Mouse (Mus musculus) urinary bladder, adult 2 months (tissue): Measurements from ENCODE around the gene Shq1. TPM values are rescaled to one million over a fixed set of nuclear protein-coding genes. Genes with fewer than 3 reads are reported as not detected.
A peak's percentile ranks its signal among the peaks of the same experiment; 100 is the strongest.

Source experiments
- DNase-seq: peaks from one replicate; pipeline ENCODE4 v3.0.0; 2022; ENCODE audit warnings: low spot score
- polyA plus RNA-seq: library from polyadenylated mRNA; depleted of rRNA; stranded (reverse); fragments of >200 nt; gene quantifications from 2 replicates; pipeline ENCODE4 v1.2.3, GENCODE M21; 2012; rRNA removed

The Shq1 gene
- polyA plus RNA-seq: 5.5 and 6.9 TPM in 2 replicates

DNA sequence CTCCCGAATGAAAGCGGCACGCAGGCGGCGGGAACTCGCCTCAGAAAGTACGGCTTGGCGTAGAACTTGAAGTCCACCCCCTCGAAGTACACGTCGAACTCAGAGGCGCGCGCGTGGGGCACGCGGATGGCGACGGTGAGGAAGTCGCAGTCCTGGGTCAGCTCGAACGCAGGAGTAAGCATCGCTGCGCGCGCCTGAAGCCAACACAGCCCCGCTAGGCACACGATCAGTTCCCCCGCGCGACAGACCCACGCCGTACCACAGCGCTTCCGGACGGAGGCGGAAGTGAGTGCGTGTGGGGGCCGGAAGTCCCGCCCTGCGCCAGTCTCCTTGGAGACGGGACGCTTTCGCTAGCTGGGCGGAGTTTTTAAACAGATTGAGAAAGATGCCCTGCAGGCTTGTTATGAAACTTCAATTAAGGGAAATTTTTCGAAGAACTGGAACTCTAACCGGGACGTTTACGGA lies at the start of gene Shq1:
TSS of gene Shq1 (minus strand) at position 278 of the 465 bp plus-strand sequence.
- peak; percentile 66 for DNase-seq

DNA sequence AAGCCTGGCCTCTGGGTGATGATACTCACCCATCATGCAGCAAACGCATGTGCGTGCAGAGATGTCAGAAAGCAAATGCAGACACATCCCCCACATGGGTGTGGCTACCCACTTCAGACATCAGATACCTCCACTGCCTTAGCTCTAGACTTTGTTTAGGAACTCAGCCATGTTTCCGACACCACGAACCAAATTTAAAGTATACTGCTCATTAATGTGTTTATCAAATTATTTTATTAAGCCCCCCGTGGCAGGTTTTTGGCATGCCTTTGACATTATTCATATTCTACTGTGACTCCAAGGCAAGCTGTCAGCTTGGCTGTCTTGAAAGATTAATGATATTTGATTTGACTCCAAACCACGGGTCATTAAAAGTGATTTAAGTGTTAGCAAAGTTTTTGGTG lies 49.1 kb upstream of the Shq1 start:
- no peak for DNase-seq

DNA sequence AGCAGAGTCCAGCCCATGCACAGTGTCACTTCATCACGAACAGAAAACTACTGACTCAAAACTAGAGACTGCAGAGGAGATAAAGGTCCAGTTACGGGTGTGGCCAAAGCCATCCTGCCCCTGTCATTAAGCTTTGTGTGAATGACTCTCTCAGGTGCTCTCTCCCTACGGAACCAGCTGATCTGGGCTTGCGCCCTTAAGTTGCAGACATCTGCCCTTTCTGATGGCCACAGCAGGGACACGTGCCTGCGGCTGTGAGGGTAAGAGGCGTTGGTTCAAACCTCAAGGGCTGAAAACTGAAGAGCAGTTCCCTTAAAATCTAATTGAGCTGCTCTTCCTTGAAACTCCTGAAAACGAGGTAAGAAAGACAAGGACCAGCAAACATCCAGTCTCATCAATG lies 45.9 kb upstream of the Shq1 start:
- DNase-seq: no peak

- no peak for DNase-seq
Observed at GRCm38 (mm10) chr6:100716152-100716551, 45.2 kb upstream of the Shq1 start.

DNA sequence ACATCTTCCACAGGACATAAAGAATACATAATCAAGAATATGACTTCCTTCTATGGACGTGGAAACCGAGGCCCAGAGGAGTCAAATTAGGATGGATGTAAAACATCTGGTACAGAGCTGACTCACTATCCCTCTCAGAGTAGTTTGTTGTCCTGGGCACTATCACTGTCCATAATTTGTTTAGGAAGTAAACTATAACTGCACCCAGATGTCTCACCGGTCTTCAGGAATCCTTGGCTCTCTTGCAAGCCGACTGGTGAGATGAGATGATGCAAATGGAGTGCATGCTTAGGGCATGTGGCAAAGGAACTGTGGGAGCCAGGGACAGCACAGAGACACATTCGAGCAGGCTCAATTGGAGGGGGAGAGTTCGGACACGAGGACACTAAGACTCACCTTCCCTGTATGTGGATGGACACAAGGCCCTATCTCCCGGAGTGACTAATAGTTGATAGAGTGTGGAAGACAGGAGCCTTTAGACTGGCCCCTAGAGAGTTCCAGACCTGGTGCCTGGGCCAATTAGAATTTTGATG lies 44.4 kb upstream of the Shq1 start:
- DNase-seq: no peak

DNA sequence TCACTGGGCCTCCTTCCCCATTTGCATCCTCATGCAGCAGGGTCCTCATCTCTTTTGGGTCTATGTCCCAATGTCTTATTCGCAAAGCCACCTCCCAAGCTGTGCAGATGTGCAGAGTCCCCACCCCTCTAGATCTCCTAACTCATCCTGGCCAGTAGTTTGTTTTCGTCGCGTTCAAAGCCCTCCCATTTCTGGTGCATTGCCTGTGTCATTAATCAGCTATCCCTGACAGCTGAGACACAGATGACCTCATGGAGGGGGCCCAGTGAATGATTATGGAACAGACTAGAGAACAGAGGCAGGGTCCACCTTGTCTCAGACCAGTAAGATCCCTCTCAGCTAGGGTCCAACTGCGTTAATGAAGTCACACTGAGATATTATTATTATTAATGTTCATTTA lies 39.9 kb upstream of the Shq1 start:
- no peak for DNase-seq

- DNase-seq: no peak
Observed at GRCm38 (mm10) chr6:100710170-100710569, 39.2 kb upstream of the Shq1 start.

DNA sequence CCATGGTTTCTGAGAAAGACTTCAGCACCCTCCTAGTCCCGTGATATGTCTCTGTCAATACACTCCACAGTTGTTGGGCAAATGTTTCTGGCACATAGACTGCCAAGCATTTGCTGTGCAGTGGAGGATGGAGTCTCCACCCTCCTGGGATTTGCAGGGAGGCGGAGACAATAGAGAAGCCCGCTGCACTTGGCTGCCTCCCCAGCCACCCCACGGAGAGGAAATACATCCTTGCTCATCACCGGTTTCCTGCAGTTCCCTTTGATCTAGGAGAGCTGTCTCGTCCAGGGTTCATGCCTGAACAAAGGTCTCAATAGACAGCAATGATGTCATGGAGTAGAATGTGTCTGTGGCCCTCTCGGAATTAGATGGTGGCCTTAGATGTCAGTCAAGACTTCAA lies 38.5 kb upstream of the Shq1 start:
- no peak for DNase-seq

DNA sequence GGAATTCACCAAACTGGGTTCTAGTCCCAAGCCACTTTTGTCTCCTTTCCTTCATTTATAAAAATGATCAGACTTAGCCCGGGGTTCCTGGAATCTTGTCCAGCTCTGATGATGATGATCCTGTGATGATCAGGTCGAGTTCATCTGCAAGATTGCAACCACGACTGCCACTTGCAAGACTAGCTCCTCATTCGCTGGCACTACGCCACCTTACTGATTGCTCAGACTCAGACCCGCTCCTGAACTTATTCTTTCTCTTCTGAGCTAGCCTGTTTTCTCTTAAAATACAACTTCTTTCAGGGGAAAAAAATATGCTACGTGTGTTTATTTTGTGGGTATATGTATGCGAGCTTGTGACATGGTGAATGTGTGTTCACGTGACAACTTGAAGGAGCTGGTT lies 38.0 kb upstream of the Shq1 start:
- DNase-seq: no peak

- DNase-seq: no peak
Observed at GRCm38 (mm10) chr6:100708248-100708647, 37.3 kb upstream of the Shq1 start.

DNA sequence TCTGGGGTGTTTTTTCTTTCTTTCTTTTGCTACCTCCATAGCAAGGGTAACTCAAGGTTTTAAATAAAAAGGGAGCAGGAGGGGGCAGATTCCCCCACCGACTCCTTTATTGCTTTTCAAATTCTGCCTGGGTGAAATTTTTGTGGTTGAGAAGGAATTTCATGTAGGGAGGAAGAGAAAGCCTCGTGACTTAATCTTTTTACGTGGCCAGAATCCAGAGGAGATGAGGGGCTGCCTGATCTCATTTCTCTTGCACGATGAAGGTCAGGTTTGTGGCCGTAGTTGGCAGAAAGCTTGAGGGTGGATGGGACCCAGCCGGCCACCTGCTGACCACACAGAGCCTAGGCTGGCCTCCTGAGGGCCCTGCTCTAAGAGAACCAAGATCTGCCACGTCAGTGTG lies 36.6 kb upstream of the Shq1 start:
- no peak for DNase-seq

- DNase-seq: no peak
Observed at GRCm38 (mm10) chr6:100706861-100707260, 35.9 kb upstream of the Shq1 start.

- DNase-seq: no peak
Observed at GRCm38 (mm10) chr6:100705366-100705811, 34.4 kb upstream of the Shq1 start.

- DNase-seq: peak; percentile 35
Observed at GRCm38 (mm10) chr6:100704574-100705365, 33.8 kb upstream of the Shq1 start, which contains the start of gene Gxylt2. Gene Gxylt2, plus strand, starts transcription at chr6:100704734.

DNA sequence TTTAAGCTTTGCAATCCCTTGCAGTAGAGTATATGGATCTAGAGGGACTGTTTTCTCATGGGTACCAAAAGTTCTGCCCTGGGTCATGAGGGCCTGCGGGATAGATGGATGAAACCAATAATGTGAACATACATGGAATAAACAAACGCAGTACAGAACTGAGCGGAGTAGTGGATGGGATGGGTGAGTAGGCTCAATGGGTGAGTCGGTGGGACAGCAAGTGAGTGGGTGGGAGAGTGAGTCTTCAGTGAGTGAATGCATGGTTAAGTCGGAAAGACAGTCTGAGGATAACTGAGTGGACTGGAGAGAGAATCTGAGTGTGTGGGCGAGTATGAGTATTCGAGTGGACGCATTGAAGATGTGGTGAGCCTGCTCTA lies 33.2 kb upstream of the Shq1 start:
- no peak for DNase-seq

DNA sequence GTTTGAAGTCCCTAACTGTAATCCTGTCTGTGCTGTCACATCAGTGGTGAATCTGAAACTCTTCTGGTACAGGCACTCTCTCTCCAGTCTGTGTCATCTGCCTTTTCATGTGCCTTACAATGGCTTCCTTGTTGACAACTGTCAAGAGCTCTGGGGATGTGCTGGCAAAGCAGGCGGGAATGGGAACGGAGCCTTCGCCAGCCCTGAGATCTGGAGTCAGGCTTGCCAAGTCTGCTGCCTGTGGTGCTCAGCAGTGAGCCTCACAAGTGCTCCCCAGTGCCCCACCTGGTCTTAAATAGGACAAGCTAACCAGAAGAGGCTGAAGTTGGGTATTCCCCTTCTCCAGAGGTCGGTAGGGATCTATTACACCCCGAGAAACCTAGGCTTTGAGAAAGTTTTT lies 29.8 kb upstream of the Shq1 start:
- DNase-seq: no peak

- no peak for DNase-seq
Observed at GRCm38 (mm10) chr6:100699986-100700385, 29.0 kb upstream of the Shq1 start.

DNA sequence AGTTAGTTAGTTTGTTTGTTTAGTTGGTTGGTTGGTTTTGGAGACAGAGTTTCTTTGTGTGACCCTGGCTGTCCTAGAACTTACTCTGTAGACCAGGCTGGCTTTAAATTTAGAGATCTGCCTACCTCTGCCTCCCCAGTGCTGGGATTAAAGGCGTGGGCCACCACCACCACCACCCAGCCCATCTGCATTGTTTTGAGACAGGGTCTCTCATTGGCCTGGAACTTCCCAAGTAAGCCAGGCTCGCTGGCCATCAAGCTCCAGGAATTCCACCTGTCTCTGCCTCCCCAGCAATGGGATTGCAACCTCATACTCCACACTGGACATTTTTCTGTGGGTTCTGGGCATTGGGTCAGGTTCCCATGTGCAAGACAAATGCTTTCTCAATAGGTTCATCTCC lies 15.4 kb upstream of the Shq1 start:
- DNase-seq: no peak

- no peak for DNase-seq
Observed at GRCm38 (mm10) chr6:100678636-100679035, 7.7 kb upstream of the Shq1 start.

DNA sequence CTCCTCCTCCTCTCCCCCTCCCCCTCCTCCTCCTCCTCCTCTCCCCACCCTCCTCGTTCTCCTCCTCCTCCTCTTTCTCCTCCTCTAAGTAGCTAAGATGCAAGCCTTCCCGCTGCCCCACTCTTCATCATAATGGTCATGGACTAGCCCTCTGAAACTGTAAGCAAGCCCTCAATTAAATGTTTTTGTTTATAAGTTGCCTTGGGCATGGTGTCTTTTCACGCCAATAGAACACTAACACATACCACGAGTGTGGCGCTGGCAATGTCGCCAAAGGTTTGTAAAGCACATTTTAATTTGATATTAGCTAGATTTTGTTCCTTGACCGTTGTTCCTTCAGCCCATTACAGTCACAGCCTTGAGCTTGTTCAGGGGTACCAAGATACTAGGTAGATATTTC lies 5.5 kb upstream of the Shq1 start:
- DNase-seq: no peak

DNA sequence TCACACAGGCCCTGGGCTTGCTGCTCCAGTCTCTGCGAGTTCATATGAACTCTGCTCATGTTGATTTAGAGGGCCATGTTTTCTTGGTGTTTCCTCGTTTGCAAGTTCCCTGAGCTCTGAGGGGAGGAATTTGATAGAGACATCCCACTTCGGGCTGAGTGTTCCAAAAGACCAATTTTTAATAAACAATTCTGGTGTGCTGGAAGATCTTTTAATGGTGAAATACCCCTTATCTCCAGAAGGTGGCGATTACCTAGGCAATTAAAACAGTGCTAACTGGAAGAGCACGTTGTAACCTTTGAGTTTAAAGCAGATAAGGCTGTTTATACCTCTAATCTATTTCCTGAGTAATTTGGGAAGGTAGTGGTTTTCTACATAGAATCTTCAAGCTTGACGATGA lies 4.0 kb upstream of the Shq1 start:
- DNase-seq: no peak

- DNase-seq: no peak
Observed at GRCm38 (mm10) chr6:100671401-100671800, 444 bp upstream of the Shq1 start.

- peak; percentile 45 for DNase-seq
Observed at GRCm38 (mm10) chr6:100670370-100670841, 551 bp downstream of the Shq1 start.
